ENCODE assay signal across 8 mouse cellular contexts in the genomic region with DNA sequence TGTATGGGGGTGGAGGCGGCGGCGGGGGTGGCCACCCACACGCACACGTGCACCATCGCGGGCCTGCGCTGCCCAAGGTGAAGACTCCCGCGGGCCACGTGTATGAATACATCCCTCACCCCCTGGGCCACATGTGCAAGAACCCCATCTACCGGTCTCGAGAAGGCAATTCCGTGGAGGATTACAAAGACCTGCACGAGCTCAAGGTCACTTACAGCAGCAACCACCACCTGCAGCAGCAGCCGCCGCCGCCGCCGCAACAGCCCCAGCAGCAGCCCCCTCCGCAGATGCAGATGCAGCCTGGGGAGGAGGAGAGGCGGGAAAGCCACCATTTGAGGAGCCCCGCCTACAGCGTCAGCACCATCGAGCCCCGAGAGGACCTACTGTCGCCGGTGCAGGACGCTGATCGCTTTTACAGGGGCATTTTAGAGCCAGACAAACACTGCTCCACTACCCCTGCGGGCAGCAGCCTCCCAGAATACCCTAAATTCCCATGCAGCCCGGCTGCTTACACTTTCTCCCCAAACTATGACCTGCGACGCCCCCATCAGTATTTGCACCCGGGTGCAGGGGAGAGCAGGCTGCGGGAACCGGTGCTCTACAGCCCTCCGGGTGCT. TPM values are rescaled to one million over a fixed set of nuclear protein-coding genes. Genes with fewer than 3 reads are reported as not detected.
DNase-seq lines count a peak whose midpoint lies in the region; ATAC-seq and TF ChIP-seq lines count a peak whose summit lies in the region.

No protein-coding gene starts in this region.

- H3K9ac ChIP-seq in heart, embryonic 11.5 days (ENCODE audit: low read depth, low read length), result peak overlapping the region; percentile 69
- H3K9ac ChIP-seq in forebrain, embryonic 11.5 days (ENCODE audit: low read length), result peak overlapping the region; percentile 59
- peak overlapping the region; percentile 53 for H3K9ac ChIP-seq in midbrain, embryonic 12.5 days (replicated peaks)

- H3K9me3 ChIP-seq in heart, embryonic 11.5 days (replicated peaks; ENCODE audit: control insufficient read depth, low read length), result no peaks in the 10 kb centered on the region
- H3K9me3 ChIP-seq in forebrain, embryonic 11.5 days (ENCODE audit: control insufficient read depth, low read length), result no peaks in the 10 kb centered on the region
- H3K9me3 ChIP-seq in midbrain, embryonic 12.5 days, result no peaks in the 10 kb centered on the region

- peak overlapping the region; percentile 60 for H3K4me3 ChIP-seq in heart, embryonic 11.5 days (ENCODE audit: low read depth, low read length)
- peak overlapping the region; percentile 37 for H3K4me3 ChIP-seq in forebrain, embryonic 11.5 days (ENCODE audit: low read depth, low read length)
- H3K4me3 ChIP-seq in midbrain, embryonic 12.5 days, result peak overlapping the region; percentile 49

- DNase-seq in heart, adult 9 months (ENCODE audit: low spot score in 2 of 2), result no peak
- peak; percentile 79 for DNase-seq in brain, embryonic 14.5 days (ENCODE audit: low read depth)
- peak; percentile 76 for DNase-seq in forebrain, embryonic 11.5 days (ENCODE audit: low spot score)
- DNase-seq in kidney, postnatal 4 days, result peak; percentile 3 to 7
- DNase-seq in B cell, adult 2 months, result no peak

- TF ChIP-seq POLR2A in brain, embryonic 14.5 days (IDR thresholded peaks at IDR 0.05; ENCODE audit: borderline replicate concordance, extremely low read depth, insufficient read depth, insufficient read length, poor library complexity, severe bottlenecking), result no peak

- peaks cover 23% of the 10 kb centered on the region for H3K27me3 ChIP-seq in heart, embryonic 11.5 days (ENCODE audit: control insufficient read depth, insufficient read depth, low read length)
- peaks cover 2% of the 10 kb centered on the region; the same call in 1 of the 2 replicates for H3K27me3 ChIP-seq in forebrain, embryonic 11.5 days (ENCODE audit: control insufficient read depth, insufficient read depth, low read length)
- H3K27me3 ChIP-seq in midbrain, embryonic 12.5 days, result peaks cover 23% of the 10 kb centered on the region

- H3K4me2 ChIP-seq in heart, embryonic 11.5 days, result peak overlapping the region; percentile 95
- H3K4me2 ChIP-seq in forebrain, embryonic 11.5 days (ENCODE audit: low read depth, low read length, severe bottlenecking), result peak overlapping the region; percentile 75
- peak overlapping the region; percentile 78 for H3K4me2 ChIP-seq in midbrain, embryonic 12.5 days (replicated peaks)

- H3K27ac ChIP-seq in heart, embryonic 11.5 days (ENCODE audit: low read depth, low read length), result no peak overlapping the region
- no peak overlapping the region for H3K27ac ChIP-seq in forebrain, embryonic 11.5 days (ENCODE audit: low read depth, low read length)
- no peak overlapping the region for H3K27ac ChIP-seq in midbrain, embryonic 12.5 days (replicated peaks)

- no peaks in the 10 kb centered on the region for H3K36me3 ChIP-seq in heart, embryonic 11.5 days (ENCODE audit: control insufficient read depth, insufficient read depth, low read length)
- H3K36me3 ChIP-seq in forebrain, embryonic 11.5 days (ENCODE audit: control insufficient read depth, insufficient read depth, low read length), result no peaks in the 10 kb centered on the region
- no peaks in the 10 kb centered on the region for H3K36me3 ChIP-seq in midbrain, embryonic 12.5 days

- 1% methylated on average over 38 of the region's 38 CpGs for WGBS in heart, embryonic 11.5 days (ENCODE audit: insufficient replicate concordance)
- WGBS in forebrain, embryonic 11.5 days, result 2% methylated on average over 38 of the region's 38 CpGs
- 2% methylated on average over 38 of the region's 38 CpGs for WGBS in midbrain, embryonic 12.5 days

- no peak for TF ChIP-seq CTCF in brain, embryonic 14.5 days (IDR thresholded peaks at IDR 0.05; ENCODE audit: borderline replicate concordance, extremely low read depth, insufficient read depth, insufficient read length)

- H3K4me1 ChIP-seq in heart, embryonic 11.5 days (ENCODE audit: control insufficient read depth, insufficient read depth, low read length), result no peaks in the 10 kb centered on the region
- H3K4me1 ChIP-seq in forebrain, embryonic 11.5 days (replicated peaks; ENCODE audit: control insufficient read depth, insufficient read depth, low read length), result peaks cover 13% of the 10 kb centered on the region; the same call in 1 of the 2 replicates
- peaks cover 28% of the 10 kb centered on the region for H3K4me1 ChIP-seq in midbrain, embryonic 12.5 days

- peak; percentile 62; the same call in 1 of the 2 replicates for ATAC-seq in heart, embryonic 11.5 days (replicated peaks; ENCODE audit: insufficient number of reproducible peaks, low FRiP score, low TSS enrichment)
- ATAC-seq in forebrain, embryonic 11.5 days (replicated peaks; ENCODE audit: low FRiP score), result peak; percentile 68
- peak; percentile 65 for ATAC-seq in midbrain, embryonic 12.5 days (ENCODE audit: low FRiP score, low read depth)
- no peak for ATAC-seq in activated CD4-positive, CD25-positive, alpha-beta regulatory T cell, adult 4 months

RNA-seq across cellular contexts. Expression of a gene that starts 6.3 kb away (rescaled TPM):
- polyA plus RNA-seq in heart, embryonic 11.5 days (2014; fragmentation: Nextera tagmentation; extraction: Ambion mirVana), result 17.1 and 17.5 TPM in 2 replicates
- polyA plus RNA-seq in brain, embryonic 14.5 days (2012; rRNA removed), result 18.3 and 27.3 TPM in 2 replicates
- 15.2 and 19.6 TPM in 2 replicates for polyA plus RNA-seq in forebrain, embryonic 11.5 days (2014; fragmentation: Nextera tagmentation; extraction: Ambion mirVana)
- polyA plus RNA-seq in midbrain, embryonic 12.5 days (2016; fragmentation: Nextera tagmentation; extraction: Ambion mirVana), result 24.3 and 29.7 TPM in 2 replicates
- under 1 TPM in 1 of 2 experiments, not detected in 1; 0.07 TPM for polyA plus RNA-seq in activated CD4-positive, CD25-positive, alpha-beta regulatory T cell, adult 4 months (2017; shearing (Covaris generic))

Comparison
In these comparisons a context has a peak if more than half of its experiments do, and no peak if none do; other contexts are left out.
1. DNase-seq: peak in brain, embryonic 14.5 days (single experiment), forebrain, embryonic 11.5 days (single experiment) and kidney, postnatal 4 days (2 of 2); none in heart, adult 9 months (0 of 2) and B cell, adult 2 months (0 of 2).
2. RNA of a gene that starts 6.3 kb away (polyA plus RNA-seq): 18.3 to 27.3 TPM in brain, embryonic 14.5 days, 24.3 to 29.7 TPM in midbrain, embryonic 12.5 days, 15.2 to 19.6 TPM in forebrain, embryonic 11.5 days and 17.1 to 17.5 TPM in heart, embryonic 11.5 days; 0.07 TPM in activated CD4-positive, CD25-positive, alpha-beta regulatory T cell, adult 4 months; every median in the first group is over 10 times any median in the second.
3. Peak in every context shown above with its lines, with median percentiles within 50 percentile points of each other: H3K4me2 ChIP-seq, H3K4me3 ChIP-seq and H3K9ac ChIP-seq.